Mouse (Mus musculus) heart, embryonic 16.5 days (tissue): ENCODE data around the gene Cdk15. TPM values are rescaled to one million over a fixed set of nuclear protein-coding genes. Genes with fewer than 3 reads are reported as not detected.
A peak's percentile ranks its signal among the peaks of the same experiment; 100 is the strongest.

Experiments
- ATAC-seq: fragments of 200-750 bp; cut with Nextera tagmentation; replicated peaks from 2 replicates; pipeline ENCODE4 v1.8.0; 2017; ENCODE audit warnings: moderate number of reproducible peaks; ENCODE audit not compliant: insufficient read depth, low FRiP score; ENCODE audit errors: extremely low read depth
- H3K27ac ChIP-seq: fragments of 300-500 bp; sonication (generic); 2 replicates; pipeline ENCODE4 v1.5.1; 2014; ENCODE audit warnings: mild to moderate bottlenecking, low read length, control low read depth, moderate library complexity
- H3K27me3 ChIP-seq: fragments of 300-500 bp; sonication (generic); 2 replicates; pipeline ENCODE4 v1.6.1; 2014; ENCODE audit warnings: low read length, mixed read lengths; ENCODE audit not compliant: control insufficient read depth, insufficient read depth
- H3K36me3 ChIP-seq: fragments of 300-500 bp; sonication (generic); 2 replicates; pipeline ENCODE4 v1.6.1; 2014; ENCODE audit not compliant: control insufficient read depth, insufficient read depth
- H3K4me1 ChIP-seq: fragments of 300-500 bp; sonication (generic); 2 replicates; pipeline ENCODE4 v1.6.1; 2014; ENCODE audit warnings: low read length, mixed read lengths; ENCODE audit not compliant: control insufficient read depth, insufficient read depth
- H3K4me2 ChIP-seq: fragments of 300-500 bp; sonication (generic); 2 replicates; pipeline ENCODE4 v1.6.1; 2014; ENCODE audit warnings: low read depth, mild to moderate bottlenecking, control low read depth, low read length
- H3K4me3 ChIP-seq: fragments of 300-500 bp; sonication (generic); 2 replicates; pipeline ENCODE4 v1.5.1; 2014; ENCODE audit warnings: mild to moderate bottlenecking, control low read depth, low read length
- H3K9ac ChIP-seq: fragments of 300-500 bp; sonication (generic); 2 replicates; pipeline ENCODE4 v1.6.1; 2014; ENCODE audit warnings: low read length, control low read depth
- H3K9me3 ChIP-seq: fragments of 300-500 bp; sonication (generic); replicated peaks from 2 replicates; pipeline ENCODE4 v1.6.1; 2016; ENCODE audit warnings: low read length; ENCODE audit not compliant: control insufficient read depth
- WGBS: fragments of 180-500 bp; shearing (Covaris S2); extraction: QIAGEN DNeasy Blood & Tissue Kit; methylation state at CpG from one replicate; pipeline ENCODE4 v1.1.7; 2014; 5-methylcytosine and 5-hydroxymethylcytosine counted together
- polyA plus RNA-seq: library from polyadenylated mRNA; unstranded; fragments of >200 nt; fragmentation: Nextera tagmentation; extraction: Ambion mirVana; gene quantifications from 2 replicates; pipeline ENCODE4 v1.2.1, GENCODE M21; 2015

Cdk15 gene
- polyA plus RNA-seq, 1 experiment from 2014 or later = 0.62 TPM

GRCm38 (mm10) chr1:59228552-59228951, 28.2 kb upstream of the Cdk15 start:
- 85% methylated on average over 7 of the region's 7 CpGs for WGBS
- H3K9ac ChIP-seq = no peak overlapping the region
- H3K27ac ChIP-seq = no peak overlapping the region
- no peaks in the 10 kb centered on the region for H3K9me3 ChIP-seq
- ATAC-seq = no peak
- H3K4me3 ChIP-seq = no peak overlapping the region
- H3K27me3 ChIP-seq = no peaks in the 10 kb centered on the region
- H3K4me2 ChIP-seq = no peak overlapping the region
- H3K36me3 ChIP-seq = peaks cover 3% of the 10 kb centered on the region; the same call in 1 of the 2 replicates
- no peaks in the 10 kb centered on the region for H3K4me1 ChIP-seq

- Histone ChIP-seq H3K9ac (no peak overlapping the region), H3K4me1 (no peaks in the 10 kb centered on the region), H3K9me3 (no peaks in the 10 kb centered on the region), H3K27ac (no peak overlapping the region), H3K4me2 (no peak overlapping the region), H3K27me3 (no peaks in the 10 kb centered on the region), H3K4me3 (no peak overlapping the region), H3K36me3 (peaks cover 3% of the 10 kb centered on the region; the same call in 1 of the 2 replicates)
- WGBS = 56% methylated on average over 4 of the region's 4 CpGs
- no peak for ATAC-seq
Observed at GRCm38 (mm10) chr1:59229187-59229586, 27.5 kb upstream of the Cdk15 start.

- peak within 1 kb of the TSS; percentile 87 for H3K4me3 ChIP-seq
- H3K9ac ChIP-seq = peak within 1 kb of the TSS; percentile 88
- peak within 1 kb of the TSS; percentile 89 for H3K4me2 ChIP-seq
- peak within 1 kb of the TSS; percentile 69 for H3K27ac ChIP-seq
- no peaks in the 10 kb centered on the region for H3K9me3 ChIP-seq
- H3K4me1 ChIP-seq = 0 out of 2 replicates have a peak, but pooled peaks cover 3% of the 10 kb centered on the region
- H3K36me3 ChIP-seq = no peaks in the 10 kb centered on the region
- ATAC-seq = peak; percentile 95
- 0% methylated on average over 58 of the region's 58 CpGs for WGBS
- no peaks in the 10 kb centered on the region for H3K27me3 ChIP-seq
Observed at GRCm38 (mm10) chr1:59236856-59237441, 19.8 kb upstream of the Cdk15 start, which contains the start of gene Als2. Gene Als2, minus strand, starts transcription at chr1:59237231.

GRCm38 (mm10) chr1:59237614-59238211, 19.0 kb upstream of the Cdk15 start:
- Histone ChIP-seq H3K9ac (peak overlapping the region; percentile 75), H3K4me1 (0 out of 2 replicates have a peak, but pooled peaks cover 3% of the 10 kb centered on the region), H3K27me3 (no peaks in the 10 kb centered on the region), H3K36me3 (no peaks in the 10 kb centered on the region), H3K27ac (peak overlapping the region; percentile 69), H3K9me3 (no peaks in the 10 kb centered on the region), H3K4me3 (peak overlapping the region; percentile 87), H3K4me2 (peak overlapping the region; percentile 89)
- peak; percentile 43 for ATAC-seq
- WGBS = under 1% methylated on average over 19 of the region's 19 CpGs

- Histone ChIP-seq H3K4me2 (no peak overlapping the region), H3K27me3 (no peaks in the 10 kb centered on the region), H3K36me3 (no peaks in the 10 kb centered on the region), H3K4me3 (no peak overlapping the region), H3K27ac (no peak overlapping the region), H3K4me1 (no peaks in the 10 kb centered on the region), H3K9ac (no peak overlapping the region), H3K9me3 (no peaks in the 10 kb centered on the region)
- no peak for ATAC-seq
- WGBS = 50% methylated on average over 2 of the region's 2 CpGs
Observed at GRCm38 (mm10) chr1:59243770-59244169, 12.9 kb upstream of the Cdk15 start.

GRCm38 (mm10) chr1:59247602-59248001, 9.1 kb upstream of the Cdk15 start:
- Histone ChIP-seq H3K4me3 (no peak overlapping the region), H3K36me3 (no peaks in the 10 kb centered on the region), H3K9ac (no peak overlapping the region), H3K4me1 (no peaks in the 10 kb centered on the region), H3K27ac (no peak overlapping the region), H3K9me3 (no peaks in the 10 kb centered on the region), H3K4me2 (no peak overlapping the region), H3K27me3 (no peaks in the 10 kb centered on the region)
- ATAC-seq = peak; percentile 37; the same call in 1 of the 2 replicates
- WGBS = 4% methylated on average over 9 of the region's 9 CpGs

- Histone ChIP-seq H3K27ac (no peak overlapping the region), H3K4me3 (no peak overlapping the region), H3K27me3 (0 out of 2 replicates have a peak, but pooled peaks cover 2% of the 10 kb centered on the region), H3K4me1 (no peaks in the 10 kb centered on the region), H3K36me3 (no peaks in the 10 kb centered on the region), H3K9me3 (no peaks in the 10 kb centered on the region), H3K4me2 (no peak overlapping the region), H3K9ac (no peak overlapping the region)
- ATAC-seq = no peak
- WGBS = 11% methylated on average over 6 of the region's 7 CpGs
Observed at GRCm38 (mm10) chr1:59252762-59253161, 3.9 kb upstream of the Cdk15 start.

GRCm38 (mm10) chr1:59253301-59253909, 3.3 kb upstream of the Cdk15 start:
- Histone ChIP-seq H3K36me3 (no peaks in the 10 kb centered on the region), H3K27ac (no peak overlapping the region), H3K4me1 (no peaks in the 10 kb centered on the region), H3K9me3 (no peaks in the 10 kb centered on the region), H3K4me3 (peak overlapping the region; percentile 24), H3K27me3 (0 out of 2 replicates have a peak, but pooled peaks cover 2% of the 10 kb centered on the region), H3K9ac (no peak overlapping the region), H3K4me2 (peak overlapping the region; percentile 56)
- 9% methylated on average over 16 of the region's 18 CpGs for WGBS
- no peak for ATAC-seq

- ATAC-seq = no peak
- Histone ChIP-seq H3K27ac (no peak overlapping the region), H3K4me2 (no peak overlapping the region), H3K4me1 (no peaks in the 10 kb centered on the region), H3K27me3 (0 out of 2 replicates have a peak, but pooled peaks cover 2% of the 10 kb centered on the region), H3K9ac (no peak overlapping the region), H3K36me3 (no peaks in the 10 kb centered on the region), H3K4me3 (no peak overlapping the region), H3K9me3 (no peaks in the 10 kb centered on the region)
- whole genome bisulfite sequencing = 63% methylated on average over 3 of the region's 3 CpGs
Observed at GRCm38 (mm10) chr1:59257736-59258135, 1.0 kb downstream of the Cdk15 start.
